Mouse (Mus musculus): ENCODE measurements around the gene Gcdh. TPM values are rescaled to one million over a fixed set of nuclear protein-coding genes. Genes with fewer than 3 reads are reported as not detected.
A peak's percentile ranks its signal among the peaks of the same experiment; 100 is the strongest.

The Gcdh gene
- polyA plus RNA-seq, 1 experiment from 2014 or later, result 18.5 TPM

- H3K27ac ChIP-seq (replicated peaks), result no peak overlapping the region
- no peaks in the 10 kb centered on the region for H3K36me3 ChIP-seq (ENCODE audit: control insufficient read depth, insufficient read depth, low read length)
- ATAC-seq (ENCODE audit: low FRiP score, low TSS enrichment) (no peak), DNase-seq (ENCODE audit: low spot score) (no peak)
- H3K27me3 ChIP-seq (ENCODE audit: control insufficient read depth, insufficient read depth, low read length), result no peaks in the 10 kb centered on the region
- no peak overlapping the region for H3K9ac ChIP-seq (ENCODE audit: low read length)
- no peak overlapping the region for H3K4me3 ChIP-seq (ENCODE audit: low read depth, low read length)
- H3K9me3 ChIP-seq (ENCODE audit: control insufficient read depth, low read length), result no peaks in the 10 kb centered on the region
- no peak overlapping the region for H3K4me2 ChIP-seq (replicated peaks; ENCODE audit: low read depth)
- no peak for TF ChIP-seq EP300 (optimal IDR thresholded peaks at IDR 0.05)
- TF ChIP-seq CTCF (IDR thresholded peaks at IDR 0.05; ENCODE audit: low read depth), result no peak
- no peaks in the 10 kb centered on the region for H3K4me1 ChIP-seq (replicated peaks; ENCODE audit: control insufficient read depth, insufficient read depth)
- 57% methylated on average over 7 of the region's 7 CpGs for WGBS
Observed at GRCm38 (mm10) chr8:84925557-84925956, 31.8 kb upstream of the Gcdh start.

GRCm38 (mm10) chr8:84921596-84921995, 27.9 kb upstream of the Gcdh start:
- H3K4me1 ChIP-seq (replicated peaks; ENCODE audit: control insufficient read depth, insufficient read depth), result no peaks in the 10 kb centered on the region
- ATAC-seq (ENCODE audit: low FRiP score, low TSS enrichment) (no peak), DNase-seq (ENCODE audit: low spot score) (no peak)
- H3K9ac ChIP-seq (ENCODE audit: low read length), result no peak overlapping the region
- no peak overlapping the region for H3K4me2 ChIP-seq (replicated peaks; ENCODE audit: low read depth)
- H3K36me3 ChIP-seq (ENCODE audit: control insufficient read depth, insufficient read depth, low read length), result no peaks in the 10 kb centered on the region
- no peak overlapping the region for H3K27ac ChIP-seq (replicated peaks)
- H3K27me3 ChIP-seq (ENCODE audit: control insufficient read depth, insufficient read depth, low read length), result no peaks in the 10 kb centered on the region
- 63% methylated on average over 2 of the region's 2 CpGs for WGBS
- H3K9me3 ChIP-seq (ENCODE audit: control insufficient read depth, low read length), result no peaks in the 10 kb centered on the region
- no peak overlapping the region for H3K4me3 ChIP-seq (ENCODE audit: low read depth, low read length)
- TF ChIP-seq CTCF (IDR thresholded peaks at IDR 0.05; ENCODE audit: low read depth) (no peak), EP300 (optimal IDR thresholded peaks at IDR 0.05) (no peak)

GRCm38 (mm10) chr8:84918646-84919045, 24.9 kb upstream of the Gcdh start:
- Histone ChIP-seq H3K9ac (ENCODE audit: low read length) (no peak overlapping the region), H3K27ac (replicated peaks) (no peak overlapping the region), H3K36me3 (ENCODE audit: control insufficient read depth, insufficient read depth, low read length) (no peaks in the 10 kb centered on the region), H3K4me1 (replicated peaks; ENCODE audit: control insufficient read depth, insufficient read depth) (no peaks in the 10 kb centered on the region), H3K9me3 (ENCODE audit: control insufficient read depth, low read length) (no peaks in the 10 kb centered on the region), H3K4me3 (ENCODE audit: low read depth, low read length) (no peak overlapping the region), H3K27me3 (ENCODE audit: control insufficient read depth, insufficient read depth, low read length) (no peaks in the 10 kb centered on the region), H3K4me2 (replicated peaks; ENCODE audit: low read depth) (no peak overlapping the region)
- WGBS, result 90% methylated on average over 15 of the region's 15 CpGs
- TF ChIP-seq EP300 (optimal IDR thresholded peaks at IDR 0.05) (no peak), CTCF (IDR thresholded peaks at IDR 0.05; ENCODE audit: low read depth) (no peak)
- DNase-seq (ENCODE audit: low spot score) (no peak), ATAC-seq (ENCODE audit: low FRiP score, low TSS enrichment) (no peak)

- Histone ChIP-seq H3K36me3 (ENCODE audit: control insufficient read depth, insufficient read depth, low read length) (no peaks in the 10 kb centered on the region), H3K27me3 (ENCODE audit: control insufficient read depth, insufficient read depth, low read length) (no peaks in the 10 kb centered on the region), H3K4me1 (replicated peaks; ENCODE audit: control insufficient read depth, insufficient read depth) (no peaks in the 10 kb centered on the region), H3K4me3 (ENCODE audit: low read depth, low read length) (no peak overlapping the region), H3K9me3 (ENCODE audit: control insufficient read depth, low read length) (no peaks in the 10 kb centered on the region), H3K9ac (ENCODE audit: low read length) (no peak overlapping the region), H3K27ac (replicated peaks) (no peak overlapping the region), H3K4me2 (replicated peaks; ENCODE audit: low read depth) (no peak overlapping the region)
- ATAC-seq (ENCODE audit: low FRiP score, low TSS enrichment), result no peak
- TF ChIP-seq CTCF (IDR thresholded peaks at IDR 0.05; ENCODE audit: low read depth), result no peak
- no peak for TF ChIP-seq EP300 (optimal IDR thresholded peaks at IDR 0.05)
- WGBS, result 48% methylated on average over 20 of the region's 20 CpGs
- no peak for DNase-seq (ENCODE audit: low spot score)
Observed at GRCm38 (mm10) chr8:84917781-84918180, 24.1 kb upstream of the Gcdh start.

GRCm38 (mm10) chr8:84915269-84915668, 21.5 kb upstream of the Gcdh start:
- Histone ChIP-seq H3K27me3 (ENCODE audit: control insufficient read depth, insufficient read depth, low read length) (no peaks in the 10 kb centered on the region), H3K9ac (ENCODE audit: low read length) (no peak overlapping the region), H3K9me3 (ENCODE audit: control insufficient read depth, low read length) (no peaks in the 10 kb centered on the region), H3K27ac (replicated peaks) (no peak overlapping the region), H3K4me1 (replicated peaks; ENCODE audit: control insufficient read depth, insufficient read depth) (0 out of 2 replicates have a peak, but pooled peaks cover 3% of the 10 kb centered on the region), H3K4me3 (ENCODE audit: low read depth, low read length) (no peak overlapping the region), H3K36me3 (ENCODE audit: control insufficient read depth, insufficient read depth, low read length) (no peaks in the 10 kb centered on the region), H3K4me2 (replicated peaks; ENCODE audit: low read depth) (no peak overlapping the region)
- 68% methylated on average over 8 of the region's 8 CpGs for WGBS
- TF ChIP-seq EP300 (optimal IDR thresholded peaks at IDR 0.05) (no peak), CTCF (IDR thresholded peaks at IDR 0.05; ENCODE audit: low read depth) (no peak)
- no peak for DNase-seq (ENCODE audit: low spot score)
- ATAC-seq (ENCODE audit: low FRiP score, low TSS enrichment), result 0 out of 2 replicates have a peak, but pooled peaks have one; percentile 30

GRCm38 (mm10) chr8:84913960-84914359, 20.2 kb upstream of the Gcdh start:
- Histone ChIP-seq H3K9me3 (ENCODE audit: control insufficient read depth, low read length) (no peaks in the 10 kb centered on the region), H3K27ac (replicated peaks) (no peak overlapping the region), H3K36me3 (ENCODE audit: control insufficient read depth, insufficient read depth, low read length) (no peaks in the 10 kb centered on the region), H3K27me3 (ENCODE audit: control insufficient read depth, insufficient read depth, low read length) (no peaks in the 10 kb centered on the region), H3K9ac (ENCODE audit: low read length) (no peak overlapping the region), H3K4me2 (replicated peaks; ENCODE audit: low read depth) (peak overlapping the region; percentile 65; the same call in 1 of the 2 replicates), H3K4me1 (replicated peaks; ENCODE audit: control insufficient read depth, insufficient read depth) (0 out of 2 replicates have a peak, but pooled peaks cover 3% of the 10 kb centered on the region), H3K4me3 (ENCODE audit: low read depth, low read length) (no peak overlapping the region)
- DNase-seq (ENCODE audit: low spot score), result peak; percentile 68
- TF ChIP-seq CTCF (IDR thresholded peaks at IDR 0.05; ENCODE audit: low read depth), result peak; percentile 63
- TF ChIP-seq EP300 (optimal IDR thresholded peaks at IDR 0.05), result no peak
- 27% methylated on average over 4 of the region's 4 CpGs for WGBS
- 0 out of 2 replicates have a peak, but pooled peaks have one; percentile 6 for ATAC-seq (ENCODE audit: low FRiP score, low TSS enrichment)
